Mouse (Mus musculus): Measurements from ENCODE around the gene Cldn18. TPM values are rescaled to one million over a fixed set of nuclear protein-coding genes. Genes with fewer than 3 reads are reported as not detected.

Gene Cldn18
- polyA plus RNA-seq, 1 experiment from 2014 or later = not detected

DNA sequence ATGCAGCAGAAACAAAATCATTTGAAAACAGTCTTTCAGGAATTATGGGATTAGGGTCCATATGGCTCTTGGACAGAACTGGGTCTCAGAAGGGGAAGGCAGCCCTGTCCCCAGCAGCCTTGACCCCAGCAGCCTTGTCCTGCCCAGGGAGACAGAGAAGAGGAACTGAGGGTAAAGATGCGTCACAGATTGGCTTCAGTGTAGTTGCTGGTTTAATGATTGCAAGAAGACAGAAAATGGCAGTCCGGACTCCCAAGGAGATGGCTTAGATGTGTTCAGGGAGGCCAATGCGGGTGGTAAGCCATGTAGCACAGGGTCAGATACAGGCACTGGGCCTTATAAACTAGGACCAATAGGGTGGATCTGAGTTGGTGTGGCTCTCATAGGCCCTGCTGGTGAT, 41.4 kb downstream of the Cldn18 start:
- Histone ChIP-seq H3K4me2 (ENCODE audit: low read depth, low read length) (no peak overlapping the region), H3K36me3 (replicated peaks; ENCODE audit: insufficient read depth, low read length) (no peaks in the 10 kb centered on the region), H3K27ac (ENCODE audit: low read depth) (no peak overlapping the region), H3K4me1 (ENCODE audit: insufficient read depth) (no peaks in the 10 kb centered on the region), H3K4me3 (ENCODE audit: low read depth, low read length) (no peak overlapping the region), H3K27me3 (ENCODE audit: insufficient read depth, low read length) (no peaks in the 10 kb centered on the region), H3K9ac (replicated peaks) (no peak overlapping the region), H3K9me3 (ENCODE audit: low read length) (no peaks in the 10 kb centered on the region)
- 73% methylated on average over 3 of the region's 3 CpGs for WGBS (ENCODE audit: insufficient replicate concordance)
- ATAC-seq = no peak
- no peak for DNase-seq
- TF ChIP-seq CTCF (IDR thresholded peaks at IDR 0.05; ENCODE audit: low read depth) (no peak), EP300 (IDR thresholded peaks at IDR 0.05; ENCODE audit: low read depth) (no peak)

DNA sequence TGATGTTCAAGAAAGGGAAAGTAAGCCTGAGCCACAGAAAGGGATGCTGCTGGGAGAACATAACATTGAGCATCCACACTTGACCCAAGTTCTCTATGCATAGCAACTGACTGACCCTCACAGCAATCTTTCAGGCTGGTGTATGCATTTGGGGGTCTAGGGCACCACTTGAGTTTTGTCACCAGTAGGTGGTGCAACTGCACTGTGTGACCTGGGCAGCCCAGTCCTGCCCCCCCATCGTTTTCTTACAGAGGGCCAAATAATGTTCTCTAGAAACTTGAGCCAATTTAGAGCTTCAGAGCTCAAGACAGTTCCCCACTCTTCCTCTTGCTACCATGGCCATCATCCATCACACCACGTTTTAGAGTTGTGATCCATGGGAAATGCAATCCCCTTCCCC, 45.5 kb downstream of the Cldn18 start:
- no peak for DNase-seq
- H3K27ac ChIP-seq (ENCODE audit: low read depth) = no peak overlapping the region
- no peaks in the 10 kb centered on the region for H3K9me3 ChIP-seq (ENCODE audit: low read length)
- H3K4me1 ChIP-seq (ENCODE audit: insufficient read depth) = no peaks in the 10 kb centered on the region
- no peaks in the 10 kb centered on the region for H3K27me3 ChIP-seq (ENCODE audit: insufficient read depth, low read length)
- no peak overlapping the region for H3K9ac ChIP-seq (replicated peaks)
- ATAC-seq = no peak
- 26% methylated on average over 2 of the region's 2 CpGs for WGBS (ENCODE audit: insufficient replicate concordance)
- TF ChIP-seq EP300 (IDR thresholded peaks at IDR 0.05; ENCODE audit: low read depth) = no peak
- TF ChIP-seq CTCF (IDR thresholded peaks at IDR 0.05; ENCODE audit: low read depth) = peak; percentile 24; the same call in 1 of the 2 replicates
- no peak overlapping the region for H3K4me2 ChIP-seq (ENCODE audit: low read depth, low read length)
- H3K36me3 ChIP-seq (replicated peaks; ENCODE audit: insufficient read depth, low read length) = no peaks in the 10 kb centered on the region
- no peak overlapping the region for H3K4me3 ChIP-seq (ENCODE audit: low read depth, low read length)

DNA sequence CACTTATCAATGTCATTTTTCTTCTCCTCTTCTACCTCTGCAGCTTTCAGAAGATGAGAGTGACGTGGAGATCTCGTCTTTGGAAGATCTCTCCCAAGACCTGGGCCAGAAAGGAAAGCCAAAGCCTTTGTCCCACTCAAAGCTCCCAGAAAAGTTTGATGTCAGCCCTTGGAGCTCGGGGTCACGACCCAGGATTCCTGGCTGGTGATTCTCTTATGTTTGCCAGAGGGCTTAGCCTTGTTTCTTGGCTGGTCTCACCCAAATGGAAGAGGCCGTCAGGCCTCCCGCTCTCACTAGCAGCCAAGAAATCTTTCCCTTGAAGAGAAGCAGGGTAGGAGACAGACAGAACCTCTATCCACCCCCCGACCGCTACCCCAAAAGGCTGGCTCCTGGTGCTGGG, 49.5 kb downstream of the Cldn18 start:
- H3K4me2 ChIP-seq (ENCODE audit: low read depth, low read length) = no peak overlapping the region
- DNase-seq = no peak
- H3K9me3 ChIP-seq (ENCODE audit: low read length) = no peaks in the 10 kb centered on the region
- ATAC-seq = no peak
- TF ChIP-seq CTCF (IDR thresholded peaks at IDR 0.05; ENCODE audit: low read depth) = no peak
- no peak for TF ChIP-seq EP300 (IDR thresholded peaks at IDR 0.05; ENCODE audit: low read depth)
- H3K9ac ChIP-seq (replicated peaks) = no peak overlapping the region
- WGBS (ENCODE audit: insufficient replicate concordance) = 67% methylated on average over 8 of the region's 8 CpGs
- H3K36me3 ChIP-seq (replicated peaks; ENCODE audit: insufficient read depth, low read length) = no peaks in the 10 kb centered on the region
- no peak overlapping the region for H3K27ac ChIP-seq (ENCODE audit: low read depth)
- H3K4me1 ChIP-seq (ENCODE audit: insufficient read depth) = no peaks in the 10 kb centered on the region
- no peak overlapping the region for H3K4me3 ChIP-seq (ENCODE audit: low read depth, low read length)
- no peaks in the 10 kb centered on the region for H3K27me3 ChIP-seq (ENCODE audit: insufficient read depth, low read length)

DNA sequence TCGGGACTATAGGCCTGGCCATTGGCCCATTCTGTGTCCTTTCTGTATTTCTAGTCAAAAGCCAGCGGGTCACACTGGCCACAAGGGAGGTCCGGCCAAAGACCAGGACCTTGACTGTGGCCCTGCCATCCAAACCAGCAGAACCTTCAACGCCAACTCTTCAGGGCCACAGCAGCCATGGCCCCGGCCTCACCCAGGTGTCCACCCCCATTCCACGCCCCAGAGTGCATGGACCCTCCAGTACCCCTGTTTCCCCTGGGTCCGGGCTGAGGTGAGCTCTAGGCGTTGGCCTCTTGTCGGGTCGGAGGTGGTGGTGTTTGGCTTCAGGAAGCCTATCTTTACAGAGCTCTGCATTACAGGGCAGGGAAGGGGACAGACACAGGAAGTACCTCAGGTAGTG, 54.2 kb downstream of the Cldn18 start:
- Histone ChIP-seq H3K4me3 (ENCODE audit: low read depth, low read length) (no peak overlapping the region), H3K36me3 (replicated peaks; ENCODE audit: insufficient read depth, low read length) (no peaks in the 10 kb centered on the region), H3K9ac (replicated peaks) (no peak overlapping the region), H3K27me3 (ENCODE audit: insufficient read depth, low read length) (no peaks in the 10 kb centered on the region), H3K4me1 (ENCODE audit: insufficient read depth) (no peaks in the 10 kb centered on the region), H3K9me3 (ENCODE audit: low read length) (no peaks in the 10 kb centered on the region), H3K27ac (ENCODE audit: low read depth) (no peak overlapping the region), H3K4me2 (ENCODE audit: low read depth, low read length) (no peak overlapping the region)
- no peak for ATAC-seq
- 83% methylated on average over 10 of the region's 10 CpGs for WGBS (ENCODE audit: insufficient replicate concordance)
- TF ChIP-seq CTCF (IDR thresholded peaks at IDR 0.05; ENCODE audit: low read depth) (no peak), EP300 (IDR thresholded peaks at IDR 0.05; ENCODE audit: low read depth) (no peak)
- no peak for DNase-seq

DNA sequence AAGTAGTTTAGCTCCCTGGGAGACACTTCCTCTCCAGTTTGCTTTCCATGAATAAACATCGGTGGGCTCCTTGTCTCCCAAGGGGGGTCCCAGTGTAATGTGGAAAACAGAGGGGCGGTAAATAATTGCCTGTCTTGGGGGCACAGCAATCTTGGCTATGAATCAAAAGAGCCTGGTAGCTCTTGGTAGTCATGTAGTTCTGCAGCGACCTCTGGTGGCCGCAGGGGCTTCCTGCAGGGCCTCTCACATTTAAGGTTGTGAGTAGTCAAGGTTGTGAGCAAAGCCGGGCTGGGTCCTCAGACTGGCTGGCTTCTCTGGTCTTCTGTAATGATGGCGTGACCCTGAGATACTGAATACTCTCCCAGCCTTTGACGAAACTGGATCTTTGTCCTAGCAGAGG, 54.7 kb downstream of the Cldn18 start:
- TF ChIP-seq CTCF (IDR thresholded peaks at IDR 0.05; ENCODE audit: low read depth) (peak; percentile 84), EP300 (IDR thresholded peaks at IDR 0.05; ENCODE audit: low read depth) (no peak)
- Histone ChIP-seq H3K27ac (ENCODE audit: low read depth) (no peak overlapping the region), H3K9ac (replicated peaks) (no peak overlapping the region), H3K4me3 (ENCODE audit: low read depth, low read length) (no peak overlapping the region), H3K27me3 (ENCODE audit: insufficient read depth, low read length) (no peaks in the 10 kb centered on the region), H3K9me3 (ENCODE audit: low read length) (no peaks in the 10 kb centered on the region), H3K4me2 (ENCODE audit: low read depth, low read length) (no peak overlapping the region), H3K36me3 (replicated peaks; ENCODE audit: insufficient read depth, low read length) (no peaks in the 10 kb centered on the region), H3K4me1 (ENCODE audit: insufficient read depth) (no peaks in the 10 kb centered on the region)
- DNase-seq (peak; percentile 80), ATAC-seq (no peak)
- 23% methylated on average over 7 of the region's 7 CpGs for WGBS (ENCODE audit: insufficient replicate concordance)

DNA sequence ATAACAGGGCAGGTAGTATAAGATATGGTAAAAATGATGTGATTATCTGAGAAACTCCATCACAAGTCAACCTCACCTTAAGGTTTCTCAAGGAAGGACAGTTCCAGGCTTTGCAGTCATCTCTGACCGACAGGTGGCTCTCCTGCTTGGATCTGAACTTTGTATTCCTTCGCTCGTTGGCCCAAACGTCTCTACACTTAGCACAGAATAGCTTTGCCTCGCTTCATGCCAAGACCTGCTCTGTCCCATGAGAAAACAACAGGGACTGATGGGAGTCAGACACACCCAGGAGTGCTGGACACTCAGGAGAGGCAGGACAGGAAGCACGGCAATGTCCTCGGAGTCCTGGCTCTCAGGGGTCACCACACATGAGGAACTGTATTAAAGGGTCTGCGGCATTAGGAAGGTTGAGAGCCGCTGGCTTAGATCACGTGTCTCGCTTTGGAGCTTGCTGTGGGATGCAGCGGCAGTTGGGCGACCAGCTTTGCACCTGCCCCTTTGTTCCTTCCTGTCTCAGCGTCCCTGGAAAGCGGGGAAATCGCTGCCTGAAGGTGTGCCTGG, 55.4 kb downstream of the Cldn18 start:
- no peak for DNase-seq

DNA sequence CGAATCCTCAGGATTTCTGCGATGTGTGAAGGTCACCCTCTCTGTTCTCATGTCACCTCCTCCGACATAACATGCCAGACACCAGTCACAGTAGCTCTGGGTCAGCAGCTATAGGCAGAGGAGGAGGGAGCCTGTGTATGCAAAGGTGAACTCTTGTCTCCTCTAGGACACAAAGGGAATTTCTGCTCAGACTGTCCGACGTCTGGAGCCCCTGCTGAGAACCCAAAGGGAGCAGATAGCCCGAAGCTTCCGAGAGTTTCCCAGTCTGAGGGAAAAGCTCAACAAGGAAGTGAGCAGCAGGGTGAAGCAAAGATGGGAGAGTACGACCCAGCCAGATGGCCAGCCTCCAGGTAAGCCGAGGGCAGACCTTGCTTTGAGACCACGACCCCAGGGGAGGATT, 56.3 kb downstream of the Cldn18 start:
- no peaks in the 10 kb centered on the region for H3K9me3 ChIP-seq (ENCODE audit: low read length)
- H3K9ac ChIP-seq (replicated peaks) = no peak overlapping the region
- no peaks in the 10 kb centered on the region for H3K36me3 ChIP-seq (replicated peaks; ENCODE audit: insufficient read depth, low read length)
- H3K4me3 ChIP-seq (ENCODE audit: low read depth, low read length) = no peak overlapping the region
- no peaks in the 10 kb centered on the region for H3K4me1 ChIP-seq (ENCODE audit: insufficient read depth)
- no peak overlapping the region for H3K27ac ChIP-seq (ENCODE audit: low read depth)
- WGBS (ENCODE audit: insufficient replicate concordance) = 74% methylated on average over 10 of the region's 10 CpGs
- no peak overlapping the region for H3K4me2 ChIP-seq (ENCODE audit: low read depth, low read length)
- no peaks in the 10 kb centered on the region for H3K27me3 ChIP-seq (ENCODE audit: insufficient read depth, low read length)
- TF ChIP-seq CTCF (IDR thresholded peaks at IDR 0.05; ENCODE audit: low read depth) (no peak), EP300 (IDR thresholded peaks at IDR 0.05; ENCODE audit: low read depth) (no peak)
- ATAC-seq (no peak), DNase-seq (no peak)

More for the DNA sequence above, 55.4 kb downstream of the Cldn18 start:
- Histone ChIP-seq H3K4me2 (ENCODE audit: low read depth, low read length) (no peak overlapping the region), H3K27me3 (ENCODE audit: insufficient read depth, low read length) (no peaks in the 10 kb centered on the region), H3K9ac (replicated peaks) (no peak overlapping the region), H3K9me3 (ENCODE audit: low read length) (no peaks in the 10 kb centered on the region), H3K4me1 (ENCODE audit: insufficient read depth) (no peaks in the 10 kb centered on the region), H3K27ac (ENCODE audit: low read depth) (no peak overlapping the region), H3K4me3 (ENCODE audit: low read depth, low read length) (no peak overlapping the region), H3K36me3 (replicated peaks; ENCODE audit: insufficient read depth, low read length) (no peaks in the 10 kb centered on the region)
- no peak for ATAC-seq
- WGBS (ENCODE audit: insufficient replicate concordance) = 71% methylated on average over 16 of the region's 16 CpGs
- TF ChIP-seq EP300 (IDR thresholded peaks at IDR 0.05; ENCODE audit: low read depth) (no peak), CTCF (IDR thresholded peaks at IDR 0.05; ENCODE audit: low read depth) (no peak)
